Mouse (Mus musculus) stomach, postnatal 0 days (tissue): ENCODE data around the gene Rlf.

Experiments
- CTCF ChIP-seq: IDR thresholded peaks from 2 replicates; pipeline ENCODE4 v1.5.1; 2016; ENCODE audit warnings: antibody characterized with exemption, low read depth, mild to moderate bottlenecking, moderate library complexity
- EP300 ChIP-seq: optimal IDR thresholded peaks from 2 replicates; pipeline ENCODE3; 2016; ENCODE audit warnings: antibody characterized with exemption

DNA sequence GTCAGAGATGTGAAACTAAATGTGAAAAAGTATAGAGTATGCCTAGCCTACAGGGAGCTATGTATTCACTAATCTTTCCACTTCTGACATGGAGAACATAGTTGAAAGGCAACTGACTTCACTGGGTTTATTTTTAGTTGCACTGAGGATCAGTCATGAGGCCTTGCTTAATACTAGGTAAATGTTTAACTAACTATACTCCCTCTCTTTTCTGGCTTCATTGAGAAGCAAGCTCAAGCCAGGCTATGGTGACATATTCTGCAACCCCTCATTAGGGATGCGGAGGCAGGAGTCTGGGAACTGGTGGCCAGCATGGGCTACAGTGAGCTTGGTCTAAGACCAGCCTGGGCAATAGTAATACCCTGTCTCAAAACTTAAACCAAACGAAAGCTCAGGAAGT lies 47.2 kb downstream of the Rlf start:
- no peak for TF ChIP-seq CTCF
- no peak for TF ChIP-seq EP300
